Mouse (Mus musculus) NIH3T3 (cell line): Measurements from ENCODE around the gene Atf6.

Experiments used
- DNase-seq: peaks from one replicate; pipeline ENCODE4 v3.0.0-alpha.2; 2012; ENCODE audit warnings: low read depth

Gene Atf6

GRCm38 (mm10) chr1:170882915-170883485 lies 15.4 kb upstream of the Atf6 start:
- DNase-seq = no peak

GRCm38 (mm10) chr1:170876906-170877305 lies 9.3 kb upstream of the Atf6 start:
- DNase-seq = no peak

GRCm38 (mm10) chr1:170875676-170876075 lies 8.1 kb upstream of the Atf6 start:
- DNase-seq = no peak

GRCm38 (mm10) chr1:170871961-170872360 lies 4.4 kb upstream of the Atf6 start:
- DNase-seq = no peak

GRCm38 (mm10) chr1:170871402-170871801 lies 3.8 kb upstream of the Atf6 start:
- no peak for DNase-seq

- DNase-seq = no peak
Measured at GRCm38 (mm10) chr1:170868905-170869283, 1.3 kb upstream of the Atf6 start.

- DNase-seq = peak; percentile 83
Measured at GRCm38 (mm10) chr1:170868107-170868904, 735 bp upstream of the Atf6 start.

GRCm38 (mm10) chr1:170866992-170867690 lies 430 bp downstream of the Atf6 start:
- DNase-seq = peak; percentile 74

- DNase-seq = no peak
Measured at GRCm38 (mm10) chr1:170865406-170865805, 2.2 kb downstream of the Atf6 start.

GRCm38 (mm10) chr1:170864754-170865153 lies 2.8 kb downstream of the Atf6 start:
- no peak for DNase-seq

GRCm38 (mm10) chr1:170864234-170864633 lies 3.3 kb downstream of the Atf6 start:
- DNase-seq = no peak

- DNase-seq = no peak
Measured at GRCm38 (mm10) chr1:170863033-170863432, 4.5 kb downstream of the Atf6 start.

GRCm38 (mm10) chr1:170862435-170862717 lies 5.2 kb downstream of the Atf6 start:
- no peak for DNase-seq

GRCm38 (mm10) chr1:170861671-170862434 lies 5.7 kb downstream of the Atf6 start:
- DNase-seq = no peak

GRCm38 (mm10) chr1:170858872-170859271 lies 8.7 kb downstream of the Atf6 start:
- no peak for DNase-seq

- no peak for DNase-seq
Measured at GRCm38 (mm10) chr1:170857369-170857768, 10.2 kb downstream of the Atf6 start.

- DNase-seq = no peak
Measured at GRCm38 (mm10) chr1:170855056-170855760, 12.4 kb downstream of the Atf6 start.

GRCm38 (mm10) chr1:170853604-170854003 lies 14.0 kb downstream of the Atf6 start:
- peak; percentile 71 for DNase-seq

- no peak for DNase-seq
Measured at GRCm38 (mm10) chr1:170850637-170851624, 16.6 kb downstream of the Atf6 start.

GRCm38 (mm10) chr1:170850007-170850406 lies 17.6 kb downstream of the Atf6 start:
- no peak for DNase-seq
